Mouse (Mus musculus) kidney, postnatal 25 days (tissue): Measurements from ENCODE around the gene Smco1.
"Not testable (repeated sequence)": the region's sequence is repeated elsewhere in the genome, so short reads cannot be mapped to it uniquely, and the experiment has no call there.

Experiments used
- DNase-seq, 2 experiments: peaks; one replicate each; pipeline ENCODE4 v3.0.0; 2021; ENCODE audit warnings: mixed read lengths in 2 of 2

Gene Smco1

GRCm38 (mm10) chr16:32271291-32271690 is at the start of gene Smco1:
Smco1 (plus strand) TSS chr16:32271468.
- DNase-seq, result no peak

DNA sequence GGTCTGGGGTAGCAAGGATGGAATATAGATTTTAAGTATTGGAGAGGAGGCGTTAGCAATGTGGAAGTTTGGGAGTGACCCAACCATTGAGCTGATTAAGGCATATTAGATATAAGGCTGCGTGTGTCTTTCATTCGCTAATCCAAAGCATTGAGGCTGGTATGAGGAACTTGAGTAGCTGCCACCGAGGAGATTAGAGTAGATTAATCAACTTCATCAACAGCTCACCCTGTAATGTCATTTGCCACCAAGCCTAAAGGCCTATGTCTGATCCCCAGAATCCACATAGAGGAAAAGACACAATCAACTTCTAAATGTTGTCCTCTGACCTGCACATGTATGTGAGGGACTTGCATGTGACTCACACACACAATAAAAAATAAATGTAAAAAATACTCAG is 49.5 kb upstream of the Smco1 start:
- DNase-seq, result no peak

DNA sequence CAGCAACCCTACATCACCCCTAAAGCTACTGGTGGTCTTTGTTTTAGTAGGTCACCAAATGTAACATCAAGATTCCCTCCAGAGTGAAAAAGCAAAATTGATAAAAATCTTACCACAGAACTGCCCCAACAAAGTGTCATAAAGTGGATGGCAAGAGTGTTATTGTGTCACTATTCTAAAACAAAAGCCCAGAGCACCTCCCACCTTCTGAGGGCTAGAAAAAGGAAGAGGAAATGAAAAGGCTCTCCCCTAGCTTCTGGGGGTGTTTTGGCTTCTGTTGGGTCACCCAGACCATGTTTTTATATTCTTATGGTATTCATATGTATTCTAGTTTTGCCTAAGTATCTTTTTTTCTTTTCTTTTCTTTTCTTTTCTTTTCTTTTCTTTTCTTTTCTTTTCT is 48.9 kb upstream of the Smco1 start:
- DNase-seq, result no peak

GRCm38 (mm10) chr16:32232050-32232449 is 39.2 kb upstream of the Smco1 start:
- not testable (repeated sequence) for DNase-seq

- DNase-seq, result no peak
These were observed 33.2 kb upstream of the Smco1 start for GRCm38 (mm10) chr16:32237930-32238680.

GRCm38 (mm10) chr16:32239428-32240312 is 31.6 kb upstream of the Smco1 start:
- DNase-seq, result no peak

GRCm38 (mm10) chr16:32243901-32244300 is 27.4 kb upstream of the Smco1 start:
- DNase-seq, result no peak

- peak; percentile 46 to 77 for DNase-seq
These were observed 24.9 kb upstream of the Smco1 start for GRCm38 (mm10) chr16:32246351-32246791.

- DNase-seq, result peak; percentile 98 to 99
These were observed 24.3 kb upstream of the Smco1 start, which contains the start of the genes Fbxo45 and Wdr53 for GRCm38 (mm10) chr16:32246952-32247370. Fbxo45 (minus strand) TSS chr16:32247158. Wdr53 (plus strand) TSS chr16:32247227.

GRCm38 (mm10) chr16:32264225-32264624 is 7.0 kb upstream of the Smco1 start:
- DNase-seq, result peak in 1 of 2 experiments; percentile 56

DNA sequence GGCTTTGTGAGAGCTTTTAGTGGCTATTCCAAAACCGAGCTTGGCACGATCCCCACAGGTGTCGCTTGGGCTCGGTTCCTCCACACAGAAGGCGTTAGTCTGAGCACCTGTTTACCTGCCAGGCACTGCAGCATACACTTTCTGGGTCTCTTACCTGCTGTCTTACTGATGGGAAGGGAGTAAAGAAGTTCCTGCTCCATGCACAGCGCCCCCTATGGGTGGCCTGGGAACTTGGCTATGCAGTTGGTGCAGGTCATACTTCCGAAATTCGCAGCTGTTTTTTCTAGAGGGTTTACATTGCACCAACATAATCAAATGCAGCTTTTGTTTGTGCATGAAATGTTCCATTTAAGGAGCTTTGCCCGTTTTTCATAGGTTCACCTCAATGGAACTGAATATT is 2.1 kb downstream of the Smco1 start:
- no peak for DNase-seq

DNA sequence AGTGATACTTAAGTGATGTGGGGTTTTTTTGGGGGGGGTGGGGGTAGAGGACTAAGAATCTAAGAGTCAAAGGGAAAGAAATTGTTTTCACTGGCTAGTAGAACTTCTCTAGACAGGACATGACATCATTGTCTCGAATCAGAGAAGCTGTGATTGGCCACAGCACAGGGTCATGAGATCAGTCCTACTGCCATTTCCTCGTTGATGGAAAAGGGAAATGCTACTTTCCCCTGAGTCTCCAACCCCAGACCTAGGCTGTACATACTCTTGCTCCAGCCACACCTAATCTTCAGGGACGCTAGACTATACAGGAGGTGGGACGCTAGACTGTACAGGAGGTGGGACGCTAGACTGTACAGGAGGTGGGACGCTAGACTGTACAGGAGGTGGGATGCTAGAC is 3.8 kb downstream of the Smco1 start:
- no peak for DNase-seq

- DNase-seq, result no peak
These were observed 4.6 kb downstream of the Smco1 start for GRCm38 (mm10) chr16:32275830-32276229.

GRCm38 (mm10) chr16:32277308-32278256 is 6.3 kb downstream of the Smco1 start, which contains the start of gene Rnf168:
Rnf168 (plus strand) TSS chr16:32277459.
- peak; percentile 92 to 96 for DNase-seq

DNA sequence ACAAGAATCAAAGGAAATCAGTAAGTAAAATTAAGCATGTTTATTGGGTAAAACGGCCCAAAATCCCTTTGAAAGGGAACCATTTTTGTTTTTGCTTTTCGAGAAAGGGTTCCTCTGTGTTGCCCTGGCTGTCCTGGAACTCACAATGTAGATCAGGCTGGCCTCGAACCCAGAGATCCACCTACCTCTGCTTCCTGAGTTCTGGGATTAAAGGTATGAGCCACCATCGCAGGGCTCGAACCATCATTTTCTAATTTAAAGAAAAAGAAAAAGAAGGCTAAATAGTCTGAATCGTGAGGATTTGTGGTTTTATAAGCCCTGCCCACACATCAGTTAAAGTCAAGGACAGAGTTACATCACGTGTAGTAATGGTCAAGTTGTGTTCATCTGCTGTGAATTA is 7.1 kb downstream of the Smco1 start:
- DNase-seq, result no peak

DNA sequence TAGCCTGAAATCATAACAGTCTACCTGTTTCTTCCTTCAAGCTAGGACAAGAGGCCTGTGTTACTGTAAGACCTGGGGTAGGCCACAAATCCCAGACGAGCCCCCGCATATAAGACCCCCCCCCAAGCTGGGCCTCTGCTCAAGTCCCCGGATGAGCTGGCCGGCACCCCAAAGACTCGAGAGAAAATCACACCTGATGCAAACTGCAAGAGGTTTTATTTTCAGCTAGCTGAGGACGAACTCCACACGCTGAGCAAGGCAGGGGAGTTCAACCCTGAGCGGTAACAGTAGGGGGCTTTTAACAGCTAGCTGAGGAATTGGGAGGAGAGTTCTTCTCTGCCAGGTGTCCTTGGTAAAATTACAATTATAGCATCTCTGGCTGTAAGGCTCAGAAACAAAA is 8.9 kb downstream of the Smco1 start:
- DNase-seq, result no peak

DNA sequence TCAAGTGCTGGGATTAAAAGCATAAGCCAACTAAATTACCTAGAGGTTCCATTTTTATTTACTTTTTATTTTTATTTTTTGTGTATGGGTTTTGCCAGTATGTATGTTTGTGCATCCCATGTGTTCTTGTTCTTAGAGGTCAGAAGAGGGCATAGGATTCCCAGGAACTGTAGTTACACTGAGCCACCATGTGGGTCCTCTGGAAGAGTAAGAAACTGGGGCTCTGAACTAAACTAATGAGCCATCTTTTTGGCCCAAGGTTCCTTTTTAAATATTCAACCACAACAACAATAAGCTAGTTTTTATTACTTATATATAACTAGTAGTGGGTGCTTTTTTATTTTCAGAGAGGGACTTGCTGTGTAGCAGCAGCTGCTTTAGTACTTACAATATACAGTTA is 11.3 kb downstream of the Smco1 start:
- DNase-seq, result no peak

GRCm38 (mm10) chr16:32291821-32292220 is 20.6 kb downstream of the Smco1 start:
- DNase-seq, result no peak

DNA sequence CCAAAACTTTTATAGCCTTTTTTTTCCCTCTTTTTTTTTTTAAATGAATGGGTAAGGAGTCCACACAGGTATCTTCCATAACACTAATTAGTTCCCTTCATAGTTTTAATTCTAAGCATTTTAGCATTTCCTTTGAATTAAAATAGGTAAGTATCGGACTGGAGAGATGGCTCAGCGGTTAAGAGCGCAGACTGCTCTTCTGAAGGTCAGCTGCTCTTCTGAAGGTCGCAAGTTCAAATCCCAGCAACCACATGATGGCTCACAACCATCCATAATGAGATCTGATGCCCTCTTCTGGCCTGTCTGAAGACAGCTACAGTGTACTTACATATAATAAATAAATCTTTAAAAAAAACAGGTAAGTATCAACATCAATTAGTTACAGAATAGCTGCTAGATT is 28.3 kb downstream of the Smco1 start:
- not testable (repeated sequence) for DNase-seq

DNA sequence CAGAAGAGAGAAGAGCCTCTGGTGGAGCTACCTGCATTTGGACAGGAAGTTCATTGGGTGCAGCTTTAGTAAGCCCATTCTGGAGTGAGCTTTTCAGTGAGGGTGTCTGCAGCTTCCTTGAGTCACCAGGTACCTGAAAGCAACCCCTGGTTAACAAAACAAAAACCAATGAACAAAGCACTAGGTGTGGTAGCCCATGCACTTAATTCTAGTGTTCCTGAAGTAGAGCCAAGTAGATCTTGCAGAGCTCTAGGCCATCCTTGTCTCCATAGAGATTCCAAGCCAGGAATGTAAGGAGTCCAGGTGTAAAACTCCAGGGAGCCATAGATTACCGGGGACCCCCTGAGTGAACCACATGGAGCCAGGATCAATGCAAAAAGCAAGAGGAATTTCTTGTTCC is 31.8 kb downstream of the Smco1 start:
- DNase-seq, result no peak

- DNase-seq, result no peak
These were observed 32.6 kb downstream of the Smco1 start for GRCm38 (mm10) chr16:32303886-32304285.

GRCm38 (mm10) chr16:32311970-32312369 is 40.7 kb downstream of the Smco1 start:
- no peak for DNase-seq
